Mouse (Mus musculus) heart, embryonic 12.5 days (tissue): ENCODE results near the gene Ulk3. TPM values are rescaled to one million over a fixed set of nuclear protein-coding genes. Genes with fewer than 3 reads are reported as not detected.

Experiments used
- ATAC-seq: fragments of 200-750 bp; cut with Nextera tagmentation; 2 replicates; pipeline ENCODE4 v1.8.0; 2017; ENCODE audit warnings: moderate TSS enrichment, moderate library complexity; ENCODE audit not compliant: insufficient number of reproducible peaks, low FRiP score
- H3K27ac ChIP-seq: fragments of 300-500 bp; sonication (generic); 2 replicates; pipeline ENCODE4 v1.5.1; 2016; ENCODE audit warnings: mild to moderate bottlenecking, moderate library complexity; ENCODE audit not compliant: poor library complexity, severe bottlenecking
- H3K27me3 ChIP-seq: fragments of 300-500 bp; sonication (generic); replicated peaks from 2 replicates; pipeline ENCODE4 v1.6.1; 2016; ENCODE audit warnings: mild to moderate bottlenecking, moderate library complexity
- H3K36me3 ChIP-seq: fragments of 300-500 bp; sonication (generic); 2 replicates; pipeline ENCODE4 v1.6.1; 2016; ENCODE audit warnings: mild to moderate bottlenecking, moderate library complexity
- H3K4me1 ChIP-seq: fragments of 300-500 bp; sonication (generic); replicated peaks from 2 replicates; pipeline ENCODE4 v1.6.1; 2016; ENCODE audit warnings: mild to moderate bottlenecking
- H3K4me2 ChIP-seq: fragments of 300-500 bp; sonication (generic); 2 replicates; pipeline ENCODE4 v1.6.1; 2016; ENCODE audit warnings: mild to moderate bottlenecking, moderate library complexity
- H3K4me3 ChIP-seq: fragments of 300-500 bp; sonication (generic); 2 replicates; pipeline ENCODE4 v1.5.1; 2016; ENCODE audit warnings: mild to moderate bottlenecking
- H3K9ac ChIP-seq: fragments of 300-500 bp; sonication (generic); 2 replicates; pipeline ENCODE4 v1.6.1; 2016; ENCODE audit warnings: mild to moderate bottlenecking, moderate library complexity
- H3K9me3 ChIP-seq: fragments of 300-500 bp; sonication (generic); replicated peaks from 2 replicates; pipeline ENCODE4 v1.6.1; 2016; ENCODE audit warnings: mild to moderate bottlenecking, moderate library complexity
- WGBS: fragments of 180-500 bp; shearing (Covaris S2); methylation state at CpG from one replicate; pipeline ENCODE4 v1.1.7; 2016; 5-methylcytosine and 5-hydroxymethylcytosine counted together
- polyA plus RNA-seq: library from polyadenylated mRNA; unstranded; fragments of >200 nt; fragmentation: Nextera tagmentation; extraction: Ambion mirVana; gene quantifications from 2 replicates; pipeline ENCODE4 v1.2.1, GENCODE M21; 2016

Gene Ulk3
- polyA plus RNA-seq: 18.1 and 19.5 TPM in 2 replicates

DNA sequence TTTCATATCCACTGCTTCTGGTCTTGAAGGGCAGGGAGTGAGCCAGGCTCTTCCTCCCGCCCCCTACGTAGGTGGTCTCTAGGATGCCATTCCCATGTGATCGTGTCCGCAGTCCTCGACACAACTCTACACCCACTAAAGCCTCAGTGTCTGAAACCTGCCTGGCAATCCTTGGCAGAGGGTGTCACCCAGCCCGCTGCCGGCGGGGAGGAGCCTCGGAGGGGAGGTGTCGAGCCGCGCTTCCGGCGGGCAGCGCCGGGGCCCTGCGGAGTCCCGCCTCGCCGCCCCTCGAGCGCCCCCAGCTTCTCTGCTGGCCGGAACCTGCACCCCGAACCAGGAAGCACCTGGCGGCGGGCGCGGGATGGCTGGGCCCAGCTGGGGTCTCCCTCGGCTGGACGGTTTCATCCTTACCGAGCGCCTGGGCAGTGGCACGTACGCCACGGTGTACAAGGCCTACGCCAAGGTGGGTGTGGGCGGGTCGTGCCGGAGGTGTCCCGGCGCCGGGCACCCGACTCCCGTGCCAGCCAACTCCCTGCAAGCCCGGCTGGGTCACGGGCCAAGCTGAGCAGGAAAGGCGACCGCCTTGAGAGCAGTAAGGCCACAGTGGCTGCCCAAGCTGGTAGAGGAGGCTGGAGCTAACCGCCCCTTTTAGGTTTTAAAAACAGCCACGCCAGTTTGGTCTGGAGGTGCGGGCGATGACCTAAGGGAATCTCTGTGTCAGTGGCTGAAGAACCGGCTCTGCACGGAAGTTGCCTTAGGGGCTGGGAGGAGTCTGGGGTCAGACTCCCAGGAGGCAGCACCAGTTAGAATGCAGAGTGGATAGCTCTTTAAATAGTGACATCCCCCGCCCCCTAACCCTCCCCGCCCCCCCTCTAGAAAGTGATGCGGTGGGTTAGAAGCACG is at the start of gene Ulk3:
Gene Ulk3 (plus strand): TSS at position 229 of the 903 bp plus-strand sequence.
- peak; percentile 84 for ATAC-seq
- Histone ChIP-seq H3K9me3 (no peaks in the 10 kb centered on the region), H3K4me1 (peaks cover 23% of the 10 kb centered on the region), H3K27me3 (no peaks in the 10 kb centered on the region), H3K4me3 (peak within 1 kb of the TSS; percentile 71), H3K9ac (peak within 1 kb of the TSS; percentile 79), H3K27ac (peak within 1 kb of the TSS; percentile 80), H3K36me3 (peaks cover 63% of the 10 kb centered on the region), H3K4me2 (peak within 1 kb of the TSS; percentile 84)
- WGBS: under 1% methylated on average over 58 of the region's 58 CpGs

DNA sequence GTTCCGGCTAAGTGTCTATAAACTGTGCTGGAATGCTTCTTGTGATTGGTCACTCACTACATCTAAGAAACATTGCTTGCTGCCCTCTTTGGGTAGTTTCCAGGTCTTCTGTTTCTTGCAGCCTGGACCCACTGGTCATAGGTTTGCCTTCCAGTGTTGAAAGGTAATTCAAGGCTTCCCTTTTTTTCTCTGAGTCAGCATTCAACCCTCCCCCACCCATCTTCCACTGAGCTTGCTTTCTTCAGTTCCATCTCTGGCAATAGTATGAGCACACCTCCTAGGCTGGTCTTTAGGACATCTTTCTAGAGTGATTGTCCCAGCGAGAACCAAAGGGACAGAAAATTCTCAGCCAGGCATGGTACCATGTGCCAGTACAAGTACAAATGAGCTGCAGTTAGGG is 49.7 kb upstream of the Ulk3 start:
- H3K9ac ChIP-seq: no peak overlapping the region
- peaks cover 14% of the 10 kb centered on the region for H3K4me1 ChIP-seq
- no peak overlapping the region for H3K27ac ChIP-seq
- WGBS: 87% methylated on average over 2 of the region's 2 CpGs
- H3K27me3 ChIP-seq: no peaks in the 10 kb centered on the region
- peaks cover 56% of the 10 kb centered on the region for H3K36me3 ChIP-seq
- no peak overlapping the region for H3K4me2 ChIP-seq
- ATAC-seq: no peak
- H3K4me3 ChIP-seq: no peak overlapping the region
- H3K9me3 ChIP-seq: no peaks in the 10 kb centered on the region

DNA sequence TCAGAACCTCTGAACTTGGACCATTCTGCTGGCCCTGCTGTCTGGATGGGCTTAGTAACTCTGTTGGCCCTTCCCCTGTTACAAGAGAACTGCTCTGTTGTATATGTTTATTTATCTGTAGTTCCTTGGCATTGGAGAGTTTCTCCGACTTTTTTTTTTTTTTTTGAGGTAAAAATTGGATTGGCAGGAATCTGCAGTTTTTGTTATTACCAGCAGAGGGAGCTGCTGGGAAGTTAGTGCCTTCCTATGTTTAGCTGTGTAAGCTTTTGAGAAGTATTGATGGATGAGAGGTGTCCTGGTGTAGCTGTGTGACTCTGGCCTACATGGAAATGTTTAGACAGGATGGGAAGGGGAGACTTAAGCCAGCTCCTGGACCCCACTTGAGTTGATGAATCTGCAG is 47.9 kb upstream of the Ulk3 start:
- no peaks in the 10 kb centered on the region for H3K9me3 ChIP-seq
- no peak for ATAC-seq
- no peak overlapping the region for H3K4me2 ChIP-seq
- H3K27ac ChIP-seq: no peak overlapping the region
- 13% methylated on average over 1 of the region's 1 CpGs for WGBS
- H3K4me3 ChIP-seq: no peak overlapping the region
- no peaks in the 10 kb centered on the region for H3K27me3 ChIP-seq
- no peak overlapping the region for H3K9ac ChIP-seq
- H3K4me1 ChIP-seq: peaks cover 14% of the 10 kb centered on the region
- H3K36me3 ChIP-seq: peaks cover 70% of the 10 kb centered on the region

- H3K36me3 ChIP-seq: peaks cover 89% of the 10 kb centered on the region
- peaks cover 18% of the 10 kb centered on the region for H3K4me1 ChIP-seq
- no peak overlapping the region for H3K4me2 ChIP-seq
- no peak for ATAC-seq
- no peaks in the 10 kb centered on the region for H3K27me3 ChIP-seq
- H3K9me3 ChIP-seq: no peaks in the 10 kb centered on the region
- H3K27ac ChIP-seq: no peak overlapping the region
- H3K9ac ChIP-seq: no peak overlapping the region
- 79% methylated on average over 3 of the region's 3 CpGs for WGBS
- H3K4me3 ChIP-seq: no peak overlapping the region
Measured at GRCm38 (mm10) chr9:57543951-57544350, 45.3 kb upstream of the Ulk3 start.

- no peak overlapping the region for H3K27ac ChIP-seq
- 51% methylated on average over 5 of the region's 5 CpGs for WGBS
- H3K9me3 ChIP-seq: no peaks in the 10 kb centered on the region
- H3K36me3 ChIP-seq: peaks cover 69% of the 10 kb centered on the region
- ATAC-seq: no peak
- no peaks in the 10 kb centered on the region for H3K27me3 ChIP-seq
- H3K4me1 ChIP-seq: peaks cover 42% of the 10 kb centered on the region
- no peak overlapping the region for H3K4me3 ChIP-seq
- no peak overlapping the region for H3K4me2 ChIP-seq
- no peak overlapping the region for H3K9ac ChIP-seq
Measured at GRCm38 (mm10) chr9:57547287-57547686, 42.0 kb upstream of the Ulk3 start.

DNA sequence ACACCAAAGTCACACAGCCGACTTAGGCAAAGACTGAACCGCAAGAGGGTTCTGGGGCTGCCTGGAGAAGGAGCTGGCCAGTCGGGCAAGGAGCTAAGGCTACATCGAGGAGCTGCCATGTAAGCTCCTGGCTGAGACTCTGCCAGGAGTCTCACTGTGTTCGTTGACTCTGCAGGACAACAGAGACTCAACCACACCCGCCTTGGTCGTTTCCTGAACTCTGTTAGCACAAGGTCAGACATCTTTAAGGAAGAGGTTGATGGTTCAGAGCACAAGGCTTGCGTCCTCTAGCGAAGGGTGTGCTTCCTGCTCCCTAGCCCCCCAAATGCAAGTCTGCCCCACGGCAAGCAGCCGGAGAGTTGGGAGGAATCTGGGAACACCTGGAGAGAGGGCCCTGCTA is 41.4 kb upstream of the Ulk3 start:
- Histone ChIP-seq H3K27me3 (no peaks in the 10 kb centered on the region), H3K4me3 (no peak overlapping the region), H3K36me3 (peaks cover 63% of the 10 kb centered on the region), H3K4me2 (no peak overlapping the region), H3K4me1 (peaks cover 42% of the 10 kb centered on the region), H3K9me3 (no peaks in the 10 kb centered on the region), H3K9ac (no peak overlapping the region), H3K27ac (no peak overlapping the region)
- WGBS: 84% methylated on average over 11 of the region's 11 CpGs
- no peak for ATAC-seq

DNA sequence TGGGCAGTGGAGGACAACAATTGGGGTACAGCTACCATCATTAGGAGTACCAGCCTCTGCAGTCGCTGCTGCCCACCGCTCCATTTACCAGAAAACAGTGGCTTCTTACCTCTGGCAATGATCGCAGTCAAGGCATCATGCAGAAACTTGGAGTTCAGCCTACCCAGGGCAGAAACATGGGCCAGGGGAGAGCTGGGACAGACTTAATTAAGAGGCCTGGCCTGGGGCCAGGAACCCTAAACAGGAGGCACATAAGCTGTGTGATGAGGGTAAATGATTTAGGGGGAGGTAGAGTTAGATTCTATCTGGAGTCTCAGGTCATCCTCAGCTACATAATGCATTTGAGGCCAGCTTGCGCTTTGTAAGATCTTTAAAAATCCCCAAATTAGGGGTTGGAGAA is 40.1 kb upstream of the Ulk3 start:
- 92% methylated on average over 4 of the region's 4 CpGs for WGBS

GRCm38 (mm10) chr9:57550126-57550862 is 39.0 kb upstream of the Ulk3 start:
- peak overlapping the region; percentile 36; the same call in 1 of the 2 replicates for H3K9ac ChIP-seq
- peaks cover 42% of the 10 kb centered on the region for H3K4me1 ChIP-seq
- H3K9me3 ChIP-seq: no peaks in the 10 kb centered on the region
- peak; percentile 52; the same call in 1 of the 2 replicates for ATAC-seq
- H3K4me2 ChIP-seq: peak overlapping the region; percentile 43
- peaks cover 39% of the 10 kb centered on the region for H3K36me3 ChIP-seq
- peak overlapping the region; percentile 93 for H3K27ac ChIP-seq
- peak overlapping the region; percentile 9; the same call in 1 of the 2 replicates for H3K4me3 ChIP-seq
- WGBS: 56% methylated on average over 11 of the region's 11 CpGs
- no peaks in the 10 kb centered on the region for H3K27me3 ChIP-seq

More for the DNA sequence above, 40.1 kb upstream of the Ulk3 start:
- Histone ChIP-seq H3K9ac (no peak overlapping the region), H3K4me3 (no peak overlapping the region), H3K9me3 (no peaks in the 10 kb centered on the region), H3K4me1 (peaks cover 42% of the 10 kb centered on the region), H3K27ac (peak overlapping the region; percentile 93; the same call in 1 of the 2 replicates), H3K4me2 (no peak overlapping the region), H3K27me3 (no peaks in the 10 kb centered on the region), H3K36me3 (peaks cover 50% of the 10 kb centered on the region)
- ATAC-seq: no peak

DNA sequence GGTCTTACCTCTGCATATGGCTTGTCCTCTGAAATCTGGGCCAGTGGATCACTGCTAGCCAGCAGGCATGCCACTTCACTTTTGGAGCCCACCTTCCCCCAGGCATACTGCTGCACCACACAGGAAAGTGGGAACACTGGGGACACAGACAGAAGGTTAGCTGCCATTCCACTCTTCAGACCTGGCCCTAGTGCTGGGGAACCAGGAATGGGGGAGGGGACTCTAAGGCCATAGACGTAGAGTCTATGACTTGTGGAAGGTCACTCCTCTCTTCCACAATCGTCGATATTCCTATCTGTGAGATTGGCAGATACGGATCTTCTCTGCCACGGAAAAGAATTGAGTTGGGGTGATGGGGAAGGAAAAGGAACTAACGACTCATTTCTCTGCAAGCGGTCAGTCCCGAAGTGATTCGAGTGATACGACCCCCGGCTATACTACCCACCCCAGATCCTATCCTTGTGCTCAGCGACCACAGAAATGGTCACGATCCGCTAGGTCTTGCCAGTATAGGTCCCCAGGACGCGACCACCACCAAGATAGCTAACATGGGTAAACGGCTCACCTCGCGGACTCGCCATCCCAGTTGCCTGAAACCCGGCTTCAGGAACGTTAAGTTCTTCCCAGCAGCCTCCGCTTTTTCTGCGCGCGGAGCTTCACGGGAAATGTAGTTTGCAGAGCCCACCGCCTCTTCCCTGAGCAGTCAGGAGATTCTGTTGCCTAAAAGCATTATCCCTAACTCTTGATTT is 36.9 kb upstream of the Ulk3 start, which contains the start of gene Mpi:
Gene Mpi (minus strand): TSS at position 625 of the 749 bp plus-strand sequence.
- peak within 1 kb of the TSS; percentile 84 for H3K4me2 ChIP-seq
- peaks cover 40% of the 10 kb centered on the region for H3K4me1 ChIP-seq
- no peaks in the 10 kb centered on the region for H3K27me3 ChIP-seq
- under 1% methylated on average over 28 of the region's 28 CpGs for WGBS
- H3K27ac ChIP-seq: no peak within 1 kb of the TSS
- H3K9me3 ChIP-seq: no peaks in the 10 kb centered on the region
- ATAC-seq: peak; percentile 40; the same call in 1 of the 2 replicates
- peak within 1 kb of the TSS; percentile 84 for H3K9ac ChIP-seq
- peaks cover 21% of the 10 kb centered on the region for H3K36me3 ChIP-seq
- peak within 1 kb of the TSS; percentile 79 for H3K4me3 ChIP-seq

- ATAC-seq: no peak
- Histone ChIP-seq H3K4me3 (no peak overlapping the region), H3K36me3 (peaks cover 15% of the 10 kb centered on the region), H3K27me3 (no peaks in the 10 kb centered on the region), H3K9me3 (no peaks in the 10 kb centered on the region), H3K9ac (no peak overlapping the region), H3K4me1 (peaks cover 32% of the 10 kb centered on the region), H3K27ac (no peak overlapping the region), H3K4me2 (no peak overlapping the region)
- WGBS: 64% methylated on average over 11 of the region's 11 CpGs
Measured at GRCm38 (mm10) chr9:57553119-57553518, 36.1 kb upstream of the Ulk3 start.
